Mouse (Mus musculus) kidney, postnatal 10 days (tissue): ENCODE measurements at regions not wholly inside any gene's neighbourhood (a gene's known extent, or its start where the extent isn't known, plus 50 kb on each side); places are given as distances from the start of the nearest gene placed in this dataset.

Experiments
- DNase-seq: peaks from one replicate; pipeline ENCODE4 v3.0.0; 2021; ENCODE audit warnings: mixed read lengths

DNA sequence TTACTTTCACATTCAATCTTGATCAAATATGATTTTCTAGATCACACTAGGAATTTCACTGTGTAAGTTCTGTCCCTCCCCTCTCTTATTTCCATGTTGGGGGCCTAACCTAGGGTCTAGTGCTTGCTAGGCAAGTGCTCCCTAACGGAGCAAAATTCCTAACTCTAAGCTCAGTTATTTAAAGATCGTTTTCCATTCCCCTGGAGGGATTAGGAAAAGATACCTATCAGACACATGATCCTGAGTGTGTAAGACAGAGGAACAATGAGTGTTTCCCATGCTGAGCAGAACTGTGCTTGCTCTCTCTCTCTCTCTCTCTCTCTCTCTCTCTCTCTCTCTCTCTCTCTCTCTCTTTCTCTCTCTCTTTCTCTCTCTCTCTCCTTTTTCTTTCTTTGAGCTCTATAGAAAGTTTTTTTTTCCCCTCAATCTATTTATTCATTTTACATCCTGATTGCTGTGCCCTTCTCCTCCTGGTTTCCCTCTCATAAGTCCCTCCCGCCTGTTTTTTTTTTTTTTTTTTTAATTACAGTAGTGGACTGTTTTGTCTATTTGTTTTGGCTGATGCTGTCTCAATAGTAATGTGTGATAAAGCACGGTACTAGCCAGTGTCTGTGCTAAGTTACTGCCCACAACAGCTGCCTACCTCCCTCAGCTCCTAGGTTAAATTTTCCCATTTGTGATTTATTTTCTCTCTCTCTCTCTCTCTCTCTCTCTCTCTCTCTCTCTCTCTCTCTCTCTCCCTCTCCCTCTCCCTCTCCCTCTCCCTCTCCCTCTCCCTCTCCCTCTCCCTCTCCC lies 69.5 kb upstream of the Pbx1 start:
- no peak for DNase-seq

DNA sequence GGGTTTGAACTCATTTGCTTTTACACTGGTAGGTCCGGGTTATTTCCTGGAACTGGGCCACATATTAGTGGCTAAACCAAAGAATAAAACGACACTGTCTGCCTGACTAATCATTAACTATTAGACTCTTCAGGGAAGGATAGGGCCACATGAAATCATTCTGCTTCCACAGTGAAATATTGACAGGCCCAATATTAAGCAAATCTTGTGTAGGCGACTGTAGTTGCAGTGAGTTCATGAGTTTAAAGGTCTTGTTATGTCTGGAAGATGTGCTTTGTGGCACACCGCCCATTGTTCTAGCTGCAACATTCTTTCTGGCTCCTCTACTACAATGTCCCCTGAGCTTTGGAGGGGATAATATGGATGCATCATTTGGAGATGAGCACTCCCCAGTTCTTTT lies 65.7 kb upstream of the Pbx1 start:
- DNase-seq, result peak; percentile 41

DNA sequence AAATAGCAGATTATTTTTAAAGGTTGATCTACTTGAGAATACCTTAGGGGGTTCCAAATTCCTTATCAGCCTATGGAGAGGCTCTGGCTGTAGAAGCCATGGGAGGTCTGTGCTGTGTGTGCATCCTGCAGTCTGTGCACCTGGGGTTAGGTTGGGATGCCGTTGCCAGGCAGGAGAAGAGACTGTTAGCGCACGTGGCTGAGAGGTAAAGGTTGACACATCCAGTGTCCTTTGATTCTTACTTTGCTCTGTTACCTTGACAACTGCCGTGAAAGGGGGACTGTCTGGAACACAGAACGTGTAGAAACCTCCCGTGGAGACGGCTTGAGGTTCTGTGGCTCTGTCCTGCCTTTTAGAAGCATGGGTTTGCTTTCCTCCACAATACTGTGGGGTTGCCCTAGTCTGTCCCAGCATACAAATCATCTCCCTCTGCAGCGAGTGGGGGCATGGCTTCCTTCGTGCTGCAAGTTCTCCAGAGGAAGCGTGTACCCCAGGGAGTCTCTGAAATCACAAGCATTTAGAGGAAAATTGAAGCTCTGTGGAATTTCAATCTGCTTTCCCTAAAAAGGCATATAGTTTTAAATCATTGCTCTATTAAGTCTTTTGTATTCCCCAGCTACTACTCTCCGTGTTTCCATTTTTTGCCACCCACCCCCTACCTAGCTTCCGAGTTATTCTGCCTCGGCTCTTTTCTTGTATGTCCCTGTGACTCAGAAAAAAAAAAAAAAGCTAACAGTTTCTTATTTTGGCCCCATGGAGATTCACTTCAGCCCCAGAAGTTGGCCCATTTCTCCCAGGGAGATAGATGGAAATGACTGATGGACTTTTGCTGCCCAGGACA lies 63.8 kb upstream of the Pbx1 start:
- peak; percentile 15 for DNase-seq

DNA sequence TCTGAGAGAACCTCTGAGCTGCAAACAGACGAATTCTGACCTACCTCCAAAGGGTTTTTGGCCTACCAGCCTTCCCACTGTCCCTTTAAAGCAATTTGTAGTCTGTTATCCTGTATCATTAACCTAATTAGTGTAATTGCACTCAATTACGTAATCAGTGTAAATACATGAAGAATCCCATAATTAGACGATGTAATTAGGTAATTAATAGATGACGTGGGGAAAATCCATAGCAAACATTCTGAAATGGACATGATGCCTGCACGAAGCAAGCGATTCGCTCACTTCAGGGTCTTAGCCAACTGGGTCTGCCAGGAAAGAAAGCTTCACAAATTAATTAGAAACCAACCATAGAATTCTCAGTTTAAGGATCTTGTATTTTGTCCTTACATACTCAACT lies 55.4 kb upstream of the Pbx1 start:
- no peak for DNase-seq

DNA sequence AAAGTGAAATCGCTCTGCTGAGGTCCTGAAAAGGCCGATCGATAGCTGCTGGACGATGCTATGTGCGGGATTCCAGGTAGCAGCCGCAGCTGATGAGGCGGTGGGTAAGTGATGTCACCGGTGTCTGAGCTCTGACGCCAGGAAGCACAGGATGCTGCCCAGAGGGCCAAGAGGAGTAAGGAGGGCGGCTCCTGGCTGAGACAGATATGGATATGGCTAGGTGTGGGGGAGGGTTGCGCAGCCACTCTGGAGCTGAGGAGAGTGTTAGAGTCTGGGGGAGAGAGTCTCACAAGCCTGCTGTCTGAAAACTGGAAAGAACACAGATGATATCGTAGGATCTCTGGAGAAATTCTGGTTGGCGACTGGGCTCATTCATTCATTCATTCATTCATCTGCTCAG lies 51.6 kb upstream of the Pbx1 start:
- DNase-seq, result no peak
